Mouse (Mus musculus) liver, adult 2 months (tissue): Measurements from ENCODE around the gene Erg.

ENCODE experiments used
- CTCF ChIP-seq: fragments of 200-500 bp; IDR thresholded peaks from 2 replicates; pipeline ENCODE4 v1.5.1; 2011; ENCODE audit warnings: low read depth, low read length, control low read depth
- POLR2A ChIP-seq: fragments of 200-500 bp; IDR thresholded peaks from 2 replicates; pipeline ENCODE4 v1.6.1; 2011; ENCODE audit warnings: low read length, control low read depth; ENCODE audit not compliant: insufficient read depth; ENCODE audit errors: extremely low read depth

DNA sequence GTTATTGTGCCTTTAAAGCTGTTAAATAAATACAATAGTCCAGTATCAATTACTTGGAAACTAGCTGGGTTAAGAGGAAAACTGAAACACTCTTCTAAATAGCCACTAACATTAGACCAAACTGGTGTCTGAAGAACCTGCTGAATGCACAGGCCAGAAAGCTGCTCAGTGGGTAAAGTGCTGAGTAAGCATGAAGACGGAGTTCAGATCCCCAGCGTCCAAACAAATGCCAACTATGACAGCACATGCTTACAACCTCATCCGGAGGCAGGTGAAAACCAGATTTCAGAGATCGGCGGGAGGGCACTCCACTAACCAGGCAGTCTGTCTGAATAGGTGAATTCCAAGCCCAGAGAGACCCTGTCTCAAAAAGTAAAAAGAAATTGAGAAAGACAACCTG, 41.6 kb downstream of the Erg start:
- TF ChIP-seq POLR2A (no peak), CTCF (no peak)
